Mouse (Mus musculus) urinary bladder, postnatal 4 days (tissue): Measurements from ENCODE around the gene Kctd7.

Experiments
- DNase-seq, 2 experiments: peaks; one replicate each; pipeline ENCODE4 v3.0.0; 2021 to 2022; ENCODE audit warnings: low spot score in 2 of 2

The Kctd7 gene

DNA sequence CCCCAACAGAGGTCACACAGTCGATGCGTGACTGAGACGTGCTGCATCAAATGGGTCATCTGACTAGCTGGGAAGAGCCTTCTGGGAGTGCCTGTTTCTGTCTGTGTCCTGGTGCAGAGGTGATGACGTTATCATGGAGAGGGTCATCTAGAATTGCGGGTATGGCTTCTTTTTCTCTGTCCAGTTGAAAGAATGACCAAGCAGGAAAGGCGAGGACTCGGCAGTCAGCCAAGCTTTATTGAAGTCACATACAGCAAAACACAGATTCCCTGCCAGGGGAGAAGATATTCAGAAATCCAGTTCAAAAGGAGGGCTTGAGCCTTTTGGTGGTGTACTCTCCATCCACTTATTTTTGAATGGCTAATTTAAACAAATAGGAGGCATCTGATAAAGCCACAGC, 1.6 kb upstream of the Kctd7 start:
- no peak for DNase-seq

DNA sequence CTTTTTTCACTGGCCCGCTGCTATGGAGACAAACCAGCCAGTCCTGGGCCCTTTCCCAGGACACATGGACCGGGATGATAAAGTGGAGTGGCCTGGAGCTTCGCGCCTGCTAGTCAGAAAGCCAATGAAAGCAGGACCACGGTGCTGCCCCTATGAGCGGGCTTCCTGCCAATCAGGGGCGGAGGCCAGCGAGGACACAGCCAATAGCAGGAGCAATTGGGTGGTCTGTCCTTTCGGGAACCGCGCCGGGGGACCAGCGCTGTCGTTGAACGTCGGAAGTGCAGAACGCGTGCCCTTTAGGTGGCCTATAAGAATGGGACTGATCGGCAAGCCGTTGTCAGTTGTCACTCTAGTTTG, 706 bp upstream of the Kctd7 start:
- peak; percentile 80 for DNase-seq

DNA sequence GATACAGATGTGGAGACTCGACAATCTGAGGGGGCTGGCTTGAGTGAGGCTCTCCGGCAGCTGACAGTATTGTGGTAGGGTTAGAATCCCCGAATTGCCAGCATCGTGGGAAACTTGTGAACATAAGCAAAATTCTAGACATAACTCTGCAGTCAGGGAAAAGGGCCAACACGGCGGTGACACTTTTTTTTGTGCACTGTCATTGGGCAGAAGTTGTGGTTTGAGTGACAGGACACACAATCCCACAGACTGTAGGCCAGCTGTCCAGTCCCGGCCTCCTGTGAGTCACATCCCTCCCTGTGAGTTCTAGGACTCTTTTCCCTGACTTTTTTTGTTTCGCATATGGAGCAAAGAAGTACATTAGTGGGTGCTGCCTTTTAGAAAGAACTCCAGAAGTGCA, 1.3 kb downstream of the Kctd7 start:
- DNase-seq: no peak

DNA sequence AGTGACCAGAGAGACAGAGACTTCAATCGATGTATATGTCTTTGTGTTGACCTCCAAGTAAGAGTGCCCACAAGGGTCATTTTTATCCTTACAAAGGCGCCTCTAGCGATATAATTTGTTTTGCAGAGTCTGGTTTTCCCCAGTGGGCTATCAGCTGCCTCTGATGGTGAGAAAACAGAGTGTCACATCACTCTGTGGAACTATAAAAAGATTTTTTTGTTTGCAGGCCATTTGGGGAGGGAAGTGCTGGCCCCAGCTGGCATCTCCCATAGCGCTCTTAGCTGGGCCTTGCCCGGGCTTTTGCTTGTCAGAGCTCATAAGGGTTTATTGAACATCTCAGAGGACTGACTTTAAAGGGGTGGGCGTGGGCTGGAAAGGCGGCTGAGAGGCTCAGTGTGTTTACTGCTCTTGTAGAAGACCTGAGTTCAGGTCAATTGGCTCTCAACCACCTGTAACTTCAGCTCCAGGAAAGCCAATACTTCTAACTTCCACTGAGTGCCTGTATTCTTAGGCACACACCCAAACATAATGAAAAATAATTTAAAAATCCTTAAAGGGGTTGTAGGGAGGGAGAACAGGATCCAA, 5.2 kb downstream of the Kctd7 start:
- no peak for DNase-seq

DNA sequence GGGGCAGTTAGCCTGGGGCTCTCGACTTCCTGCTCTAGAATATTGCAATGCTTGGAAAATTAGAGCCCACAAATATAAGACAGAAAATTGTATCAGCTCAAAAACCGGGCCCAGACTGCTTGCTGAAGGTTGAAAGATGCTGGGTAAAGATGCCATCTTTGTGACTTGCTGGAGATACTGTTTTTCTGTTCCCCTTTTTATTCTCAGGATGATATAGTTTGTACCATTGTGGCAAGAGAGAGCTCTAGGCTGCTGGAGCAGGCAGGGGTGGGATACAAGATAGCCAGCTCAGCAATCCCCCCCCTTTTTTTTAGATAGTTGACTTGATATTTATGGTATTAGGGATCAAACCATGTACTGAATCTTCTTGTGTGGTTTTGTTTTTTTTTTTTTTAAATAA, 9.6 kb downstream of the Kctd7 start:
- DNase-seq: no peak

DNA sequence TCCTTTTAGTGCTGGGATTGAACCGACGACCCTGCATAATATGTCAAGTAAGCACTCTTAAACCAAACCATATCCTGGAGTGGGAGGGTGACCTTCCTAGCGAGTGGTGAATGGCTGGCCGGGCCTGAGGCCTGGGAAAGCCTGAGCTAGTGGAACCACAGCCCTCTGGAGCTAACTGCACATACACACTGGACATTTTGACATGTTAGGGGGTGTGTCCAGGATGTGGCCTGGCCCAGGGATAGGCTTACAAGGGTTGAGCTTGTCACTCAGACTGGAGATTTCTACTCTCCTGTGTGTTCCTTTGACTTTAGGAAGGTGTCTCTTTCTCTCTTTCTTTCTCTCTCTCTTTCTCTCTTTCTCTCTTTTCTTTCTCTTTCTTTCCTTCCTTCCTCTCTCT, 13.9 kb downstream of the Kctd7 start:
- DNase-seq: no peak

DNA sequence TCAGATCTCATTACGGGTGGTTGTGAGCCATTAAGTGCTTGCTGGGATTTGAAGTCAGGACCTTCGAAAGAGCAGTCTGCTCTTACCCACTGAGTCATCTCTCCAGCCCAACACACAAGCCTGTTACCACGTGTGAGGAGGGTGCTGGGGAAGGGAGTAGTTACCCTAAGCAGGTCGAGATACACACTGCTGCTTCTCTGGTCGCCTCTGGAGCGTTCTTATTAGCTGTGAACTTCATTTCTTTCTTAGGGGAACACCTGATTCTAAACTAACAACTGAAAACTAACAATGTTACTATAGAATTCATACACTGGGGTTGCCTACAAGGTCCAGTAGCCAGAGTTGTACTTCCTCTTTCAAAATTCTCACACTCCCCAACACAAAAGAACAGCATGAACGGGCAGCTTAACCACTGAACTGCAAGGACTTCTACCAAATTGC, 15.1 kb downstream of the Kctd7 start:
- no peak for DNase-seq

DNA sequence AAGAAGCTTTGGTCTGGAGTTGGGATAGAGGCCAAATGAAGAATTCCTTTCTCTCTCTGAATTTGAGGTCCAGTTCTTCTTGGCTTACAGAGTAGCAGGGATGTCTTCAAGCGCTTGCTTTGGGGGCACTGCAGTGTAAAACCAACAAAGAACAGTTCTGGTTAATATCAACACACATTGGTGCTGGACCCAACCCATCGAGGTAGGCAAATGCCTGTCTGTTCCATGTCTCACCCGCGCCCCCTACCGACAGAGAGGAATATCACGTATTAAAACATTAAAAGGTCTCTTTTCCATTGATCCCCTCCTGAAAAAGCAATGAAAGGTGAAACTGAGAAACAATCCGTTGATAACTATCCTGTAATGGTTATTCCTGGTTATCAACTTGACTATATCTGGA, 19.0 kb downstream of the Kctd7 start:
- peak; percentile 43 to 79 for DNase-seq

DNA sequence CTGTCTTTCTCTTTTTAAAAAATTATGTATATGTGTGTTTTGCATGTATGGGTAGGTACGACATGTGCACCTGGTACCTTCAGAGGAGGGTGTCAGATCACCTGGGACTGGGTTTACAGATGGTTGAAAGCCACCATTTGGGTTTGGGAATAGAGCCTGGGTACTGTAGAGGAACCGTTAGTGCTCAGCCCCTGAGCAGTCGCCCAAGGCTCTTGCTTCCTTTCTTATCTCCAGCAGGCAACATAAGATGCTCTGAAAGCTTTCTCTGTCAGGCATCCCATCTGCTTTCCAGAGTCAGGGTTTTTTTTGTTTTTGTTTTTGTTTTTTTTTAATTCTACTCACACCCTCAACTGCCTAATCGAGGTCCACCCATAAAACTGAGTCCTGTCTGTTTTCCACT, 20.6 kb downstream of the Kctd7 start:
- no peak for DNase-seq

DNA sequence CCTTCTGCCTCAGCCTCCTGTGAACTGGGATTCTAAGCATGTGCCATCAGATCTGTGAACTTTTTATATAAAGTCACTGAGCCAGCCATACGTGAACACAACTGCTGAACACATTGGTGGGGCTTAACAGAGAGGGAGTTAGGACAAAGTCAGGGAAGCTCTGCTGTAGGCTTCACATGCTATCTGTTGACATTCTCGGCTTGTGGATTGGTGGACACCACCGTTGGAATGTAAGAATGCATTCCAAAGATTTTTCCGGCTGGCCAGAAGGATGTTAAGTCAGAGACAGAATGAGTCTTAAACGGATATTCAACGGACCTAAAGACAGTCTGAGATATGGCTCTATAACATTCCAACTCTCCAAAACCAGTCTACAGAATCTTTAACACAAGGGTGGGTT, 24.4 kb downstream of the Kctd7 start:
- no peak for DNase-seq

DNA sequence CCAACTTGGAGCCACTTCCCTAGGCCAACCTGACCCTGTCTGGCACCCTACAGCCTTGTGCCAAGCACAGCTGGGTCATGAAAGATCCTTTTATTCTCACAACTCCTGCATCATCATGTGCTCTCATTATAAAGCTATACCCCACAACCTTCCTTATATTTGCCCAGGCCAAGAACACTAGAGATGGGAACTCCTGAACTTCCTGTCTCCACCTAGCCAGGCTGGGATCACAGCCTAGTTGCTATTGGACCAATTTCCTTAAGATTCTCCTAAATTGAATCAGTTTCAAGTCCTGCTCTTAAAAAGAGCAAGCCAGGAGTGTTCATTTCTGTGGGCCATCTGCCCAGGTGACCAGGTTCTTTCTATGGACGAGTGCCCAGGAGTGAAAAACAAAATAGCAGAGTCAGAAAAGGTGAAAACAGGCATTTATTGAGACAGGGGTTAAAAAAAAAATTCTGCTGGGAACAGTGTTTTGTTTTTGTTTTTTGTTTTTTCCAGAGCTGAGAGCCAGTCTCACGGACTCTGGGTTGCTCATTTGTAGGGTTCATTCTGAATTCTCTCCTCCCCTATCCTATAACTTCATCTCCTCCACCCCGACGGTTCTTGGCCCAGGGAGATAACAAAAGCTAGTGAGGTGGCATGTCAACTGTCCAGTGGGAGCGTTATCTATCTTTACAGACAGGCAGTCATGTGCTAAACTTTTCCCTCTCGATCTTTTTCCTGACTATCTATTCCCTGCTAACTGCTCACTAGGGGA, 26.2 kb downstream of the Kctd7 start:
- no peak for DNase-seq

DNA sequence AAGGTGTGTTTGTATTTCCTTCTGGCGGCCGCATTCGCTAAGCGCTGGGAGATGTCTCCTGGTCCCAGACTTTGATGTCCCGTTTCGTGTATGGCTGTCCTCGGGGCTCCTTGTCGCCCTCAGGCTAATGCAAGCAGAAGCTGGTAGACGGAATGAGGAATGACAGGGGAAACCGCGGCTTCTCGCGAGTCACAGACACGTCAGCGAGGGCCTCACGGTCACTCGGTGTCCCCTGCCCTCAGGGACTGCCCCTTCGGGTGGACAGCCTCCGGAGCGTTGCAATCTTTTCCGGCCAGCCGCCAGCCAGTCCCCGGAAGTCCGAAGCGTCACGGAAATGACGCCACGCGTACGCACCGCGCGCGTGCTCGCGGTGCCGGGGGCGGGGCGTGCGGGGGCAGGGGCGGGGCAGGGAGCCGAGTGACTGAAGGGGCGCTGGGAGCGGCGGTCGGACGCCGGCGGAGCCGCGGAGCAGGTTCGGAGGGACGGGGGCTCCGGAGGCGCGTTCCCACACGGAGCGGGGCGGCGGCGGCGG, 26.8 kb downstream of the Kctd7 start, which contains the start of gene Rabgef1:
Gene Rabgef1, plus strand, starts transcription at position 376 of the 532 bp plus-strand sequence.
- DNase-seq: peak; percentile 93 to 95

DNA sequence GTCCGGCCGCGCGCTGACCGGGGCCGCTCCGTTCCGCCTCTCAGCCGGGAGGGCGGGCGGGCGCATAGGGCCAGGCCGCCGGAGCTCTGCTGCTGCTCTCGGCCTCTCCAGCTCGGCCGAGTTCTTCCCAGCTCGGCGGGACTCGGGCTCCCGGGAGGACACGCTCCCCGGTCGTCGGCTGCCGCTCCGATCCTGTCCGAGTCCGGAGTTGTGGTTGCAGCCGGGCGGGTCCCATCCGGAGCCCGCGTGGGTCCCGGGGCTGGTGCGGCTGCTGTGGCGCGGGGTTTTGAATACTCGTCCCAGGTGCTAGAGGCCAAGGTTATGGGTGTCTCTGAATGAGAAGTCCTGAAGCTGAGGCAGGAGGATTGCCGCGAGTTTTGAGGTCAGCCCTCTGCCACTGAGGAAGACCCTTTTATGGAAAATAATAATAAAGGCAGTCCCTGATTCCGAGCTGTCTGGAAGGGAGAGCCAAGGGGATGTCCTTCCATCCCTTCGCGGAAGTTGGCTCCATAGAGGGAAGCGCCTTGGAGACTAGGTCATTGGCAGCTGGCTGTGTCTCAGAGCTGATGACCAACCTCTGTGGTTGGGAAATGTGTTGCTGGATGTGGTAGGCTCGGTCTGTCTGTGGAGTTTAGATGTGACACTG, 27.4 kb downstream of the Kctd7 start:
- peak in 1 of 2 experiments; percentile 67 for DNase-seq

DNA sequence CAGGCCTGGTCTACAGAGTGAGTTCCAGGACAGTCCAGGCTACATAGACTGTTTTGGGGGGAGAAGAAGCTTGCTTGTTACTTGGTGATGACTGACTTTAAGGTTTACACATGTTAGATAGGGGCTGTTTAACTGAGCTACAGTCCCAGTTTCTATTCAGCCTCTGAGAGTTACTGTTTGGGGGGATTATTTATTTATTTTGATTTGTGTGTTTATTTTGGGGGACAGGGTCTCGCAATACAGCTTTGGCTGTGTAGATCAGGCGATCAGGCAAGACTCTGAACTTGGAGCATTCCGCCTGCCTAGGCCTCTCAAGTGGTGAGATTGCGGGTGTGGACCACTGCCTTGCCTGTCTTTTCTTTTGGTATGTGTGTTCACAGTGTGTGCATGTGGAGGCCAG, 28.4 kb downstream of the Kctd7 start:
- no peak for DNase-seq

DNA sequence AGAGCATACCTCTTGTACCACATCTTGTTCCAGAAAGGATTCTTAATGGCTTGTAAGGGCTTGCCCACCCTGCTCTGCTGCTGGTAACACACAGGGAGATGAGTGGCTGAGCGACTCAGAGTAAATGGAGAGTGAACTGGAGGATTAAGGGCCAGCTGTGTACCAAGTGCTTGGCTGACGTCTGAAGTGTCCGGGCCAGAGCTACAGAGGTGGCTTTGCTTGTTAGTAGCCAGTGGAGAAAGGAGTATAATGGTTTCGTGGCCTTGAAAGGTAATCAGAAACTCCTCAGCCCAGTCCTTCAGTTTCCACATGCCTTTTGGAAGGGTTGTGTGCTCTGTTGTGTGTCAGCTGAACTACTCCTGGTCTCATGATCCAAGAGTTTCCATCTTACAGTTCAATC, 33.2 kb downstream of the Kctd7 start:
- no peak for DNase-seq

DNA sequence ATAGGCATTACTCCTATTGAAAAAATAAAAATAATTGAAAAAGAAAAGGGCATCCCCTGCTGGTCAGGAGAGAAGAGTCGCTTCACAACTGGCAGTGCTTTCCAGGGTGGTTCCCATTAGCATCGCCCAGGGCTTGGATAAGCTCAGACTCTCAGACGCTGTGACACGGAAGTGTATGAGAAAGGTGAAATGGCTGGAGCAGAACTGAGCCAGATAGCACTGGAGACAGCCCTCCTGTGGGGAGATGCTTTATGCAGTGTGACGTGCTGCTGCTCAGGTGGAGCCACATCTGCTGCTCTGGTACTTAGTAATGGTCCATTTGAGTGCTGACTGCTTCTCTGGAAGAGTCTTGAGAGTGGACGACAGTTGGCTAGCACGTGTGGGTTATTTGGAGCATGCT, 35.7 kb downstream of the Kctd7 start:
- DNase-seq: no peak

DNA sequence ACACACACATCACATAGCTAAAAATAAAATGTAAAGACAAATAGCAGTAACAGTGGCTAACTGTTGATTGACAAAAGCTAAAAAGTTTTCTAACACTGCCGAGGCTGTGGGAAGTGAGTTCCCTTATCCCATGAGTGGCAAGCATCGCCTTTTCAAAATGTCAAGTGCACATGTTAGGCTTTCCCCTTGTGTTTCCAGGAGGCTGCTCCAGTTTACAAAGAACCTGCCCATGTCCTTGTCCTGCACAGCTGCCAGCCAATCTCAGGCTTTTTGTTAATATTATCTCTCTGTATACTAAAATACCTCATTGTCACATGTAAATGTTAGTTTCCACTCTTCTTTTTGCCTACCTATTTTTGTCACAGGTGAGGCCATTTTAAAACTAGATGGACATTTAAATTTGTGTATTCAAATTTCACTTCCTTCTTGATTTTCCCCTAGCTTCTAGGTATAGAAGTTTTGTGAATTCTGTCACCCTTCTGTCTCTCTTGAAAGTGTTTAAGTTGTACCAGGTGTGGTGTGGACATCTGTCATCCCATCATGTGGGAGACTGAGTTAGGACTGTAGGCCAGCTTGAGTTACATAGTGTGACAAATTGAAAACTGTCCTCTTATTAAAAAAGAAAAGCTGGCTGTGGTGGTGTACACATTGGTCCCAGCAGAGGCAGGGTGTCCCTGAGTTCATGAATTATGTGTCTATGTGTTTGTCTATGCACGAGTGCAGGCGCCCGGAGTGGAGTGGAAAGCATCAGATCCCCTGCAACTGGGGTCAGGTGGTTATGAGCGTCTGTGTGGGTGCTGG, 37.3 kb downstream of the Kctd7 start:
- DNase-seq: no peak

DNA sequence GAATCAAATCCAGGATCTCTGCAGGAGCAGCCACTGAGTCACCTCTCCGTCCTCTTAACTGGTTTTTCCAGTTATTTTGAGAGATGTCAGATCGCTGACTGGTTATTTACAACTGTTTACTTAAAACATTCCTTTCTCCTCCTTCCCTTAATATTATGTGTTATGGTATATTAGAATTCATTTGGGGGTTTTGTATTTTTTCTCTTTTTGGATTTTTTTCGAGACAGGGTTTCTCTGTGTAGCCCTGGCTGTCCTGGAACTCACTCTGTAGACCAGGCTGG, 37.8 kb downstream of the Kctd7 start:
- DNase-seq: no peak

DNA sequence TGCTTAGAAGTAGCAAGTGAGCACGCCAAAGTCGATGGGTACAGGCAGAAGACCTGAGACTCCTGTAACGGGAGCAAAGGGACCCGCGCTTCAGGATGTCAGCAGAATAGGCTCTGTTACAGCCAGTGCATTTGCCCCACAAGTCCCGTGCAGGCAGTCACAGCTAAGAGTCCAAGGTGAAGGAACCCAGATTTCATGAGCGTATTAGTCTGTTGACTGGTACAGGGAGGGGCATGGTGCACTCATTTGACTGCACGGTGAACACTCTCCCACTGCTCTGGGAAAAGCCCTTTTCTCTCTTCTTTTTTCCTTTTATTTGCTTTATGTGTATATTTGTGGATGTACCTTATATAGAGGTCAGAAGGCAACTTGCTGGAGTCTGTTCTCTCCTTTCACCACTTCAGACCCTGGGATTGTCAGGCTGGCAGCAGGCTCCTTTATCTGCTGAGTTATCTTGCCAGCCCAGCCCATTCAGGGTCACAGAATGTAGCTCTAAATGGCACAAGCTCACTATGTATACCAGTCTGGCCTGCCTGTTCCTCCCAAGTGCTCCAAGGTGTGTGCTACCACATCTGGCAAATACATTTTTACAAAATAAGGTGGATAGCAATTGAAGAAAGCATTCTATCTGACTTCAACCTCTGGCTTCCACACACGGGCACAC, 39.7 kb downstream of the Kctd7 start:
- DNase-seq: no peak

DNA sequence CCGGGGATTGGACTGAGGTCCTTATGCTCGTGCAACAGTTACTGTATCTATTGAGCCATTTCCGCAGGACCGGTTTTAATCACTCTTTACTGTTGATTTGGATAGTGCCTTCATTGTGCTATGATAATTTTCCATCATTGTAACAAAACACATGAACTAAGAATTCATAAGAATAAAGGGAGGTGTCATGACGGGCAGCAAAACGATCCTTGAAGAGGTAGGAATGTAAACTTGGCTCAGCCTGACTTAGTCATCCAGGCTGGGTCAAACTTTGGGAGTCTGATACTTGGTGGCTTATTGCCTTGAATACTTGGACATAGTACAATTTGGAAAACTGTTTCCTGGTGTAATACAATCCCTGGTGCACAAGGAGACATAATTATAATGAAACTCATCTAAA, 40.7 kb downstream of the Kctd7 start:
- no peak for DNase-seq

DNA sequence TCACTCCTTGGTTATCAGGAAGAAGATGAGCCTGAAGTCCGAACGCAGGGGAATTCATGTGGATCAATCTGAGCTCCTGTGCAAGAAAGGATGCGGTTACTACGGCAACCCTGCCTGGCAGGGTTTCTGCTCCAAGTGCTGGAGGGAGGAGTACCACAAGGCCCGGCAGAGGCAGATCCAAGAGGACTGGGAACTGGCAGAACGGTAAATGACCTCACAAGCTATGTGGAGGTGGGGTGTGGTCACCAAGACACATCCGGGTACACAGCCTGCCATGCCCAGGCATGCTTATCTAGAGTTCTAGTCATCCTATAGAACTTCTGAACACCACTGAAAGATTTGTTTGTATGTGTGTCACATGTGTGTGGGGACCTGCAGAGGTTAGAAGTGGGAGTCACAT, 42.7 kb downstream of the Kctd7 start:
- no peak for DNase-seq

DNA sequence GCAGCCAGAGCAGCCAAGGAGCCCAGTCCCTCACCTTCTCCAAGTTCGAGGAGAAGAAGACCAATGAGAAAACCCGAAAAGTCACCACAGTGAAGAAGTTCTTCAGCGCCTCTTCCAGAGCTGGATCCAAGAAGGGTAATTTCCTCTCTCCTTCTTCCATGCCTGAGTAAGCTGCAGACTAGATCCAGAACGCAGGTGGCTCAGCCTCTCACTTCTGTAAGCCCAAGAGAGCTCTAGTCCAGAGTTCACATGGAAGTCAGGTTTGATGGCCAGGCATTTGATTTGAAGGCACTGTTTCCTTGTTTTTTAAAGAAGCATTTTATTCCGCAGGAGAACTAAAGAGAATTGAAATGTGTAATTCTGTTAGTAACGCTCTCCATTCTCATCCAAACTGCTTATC, 46.2 kb downstream of the Kctd7 start:
- DNase-seq: no peak
